Mouse (Mus musculus) stomach, postnatal 0 days (tissue): ENCODE data around the gene Olfr1387.

ENCODE experiments used
- CTCF ChIP-seq: IDR thresholded peaks from 2 replicates; pipeline ENCODE4 v1.5.1; 2016; ENCODE audit warnings: antibody characterized with exemption, low read depth, mild to moderate bottlenecking, moderate library complexity
- EP300 ChIP-seq: optimal IDR thresholded peaks from 2 replicates; pipeline ENCODE3; 2016; ENCODE audit warnings: antibody characterized with exemption

DNA sequence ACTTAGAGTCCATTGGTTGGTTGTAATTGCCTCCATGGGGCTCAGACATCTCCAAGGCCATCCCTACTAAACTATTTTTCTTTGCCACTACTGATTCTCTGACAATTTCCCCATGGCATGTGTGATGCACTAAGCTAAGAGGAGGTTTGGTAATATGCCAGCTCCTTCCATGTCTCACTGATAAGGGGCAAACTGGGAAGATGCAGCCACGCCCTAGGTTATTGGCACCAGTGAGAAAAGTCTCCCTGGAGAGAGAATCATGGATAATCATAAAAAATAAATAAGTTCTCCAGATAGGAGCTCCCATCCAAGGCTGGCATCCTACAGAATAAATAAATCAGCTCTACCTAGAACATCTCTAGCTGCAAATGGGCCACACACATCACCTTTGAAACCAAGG, at the start of gene Olfr1387:
- no peak for TF ChIP-seq CTCF
- TF ChIP-seq EP300: no peak
